Mouse (Mus musculus): ENCODE results near the gene Hoga1.

The Hoga1 gene

GRCm38 (mm10) chr19:42118142-42118541 is 72.7 kb downstream of the Hoga1 start:
- in situ Hi-C loops (cut with MboI; ENCODE audit: low sequenced_read_pairs), result no loop called here

GRCm38 (mm10) chr19:42118596-42118995 is 73.2 kb downstream of the Hoga1 start:
- in situ Hi-C loops (cut with MboI; ENCODE audit: low sequenced_read_pairs), result no loop called here

GRCm38 (mm10) chr19:42120451-42120850 is 75.0 kb downstream of the Hoga1 start:
- in situ Hi-C loops (cut with MboI; ENCODE audit: low sequenced_read_pairs), result no loop called here
